Mouse (Mus musculus) hindbrain, embryonic 13.5 days (tissue): ENCODE measurements around the gene Pdgfc. TPM values are rescaled to one million over a fixed set of nuclear protein-coding genes. Genes with fewer than 3 reads are reported as not detected.

ENCODE experiments used
- ATAC-seq: fragments of 200-750 bp; cut with Nextera tagmentation; 2 replicates; pipeline ENCODE4 v1.8.0; 2017; ENCODE audit warnings: moderate TSS enrichment; ENCODE audit not compliant: low FRiP score
- H3K27ac ChIP-seq: fragments of 300-500 bp; sonication (generic); 2 replicates; pipeline ENCODE4 v1.5.1; 2015; ENCODE audit warnings: inconsistent platforms, mild to moderate bottlenecking, moderate library complexity
- H3K27me3 ChIP-seq: fragments of 300-500 bp; sonication (generic); 2 replicates; pipeline ENCODE4 v1.6.1; 2015; ENCODE audit warnings: mild to moderate bottlenecking, inconsistent platforms
- H3K36me3 ChIP-seq: fragments of 300-500 bp; sonication (generic); 2 replicates; pipeline ENCODE4 v1.6.1; 2015; ENCODE audit warnings: mild to moderate bottlenecking, inconsistent platforms
- H3K4me1 ChIP-seq: fragments of 300-500 bp; sonication (generic); replicated peaks from 2 replicates; pipeline ENCODE4 v1.6.1; 2015; ENCODE audit warnings: inconsistent platforms
- H3K4me2 ChIP-seq: fragments of 300-500 bp; sonication (generic); 2 replicates; pipeline ENCODE4 v1.6.1; 2015; ENCODE audit warnings: inconsistent platforms, mild to moderate bottlenecking, moderate library complexity
- H3K4me3 ChIP-seq: fragments of 300-500 bp; sonication (generic); 2 replicates; pipeline ENCODE4 v1.5.1; 2015; ENCODE audit warnings: mild to moderate bottlenecking, inconsistent platforms
- H3K9ac ChIP-seq: fragments of 300-500 bp; sonication (generic); 2 replicates; pipeline ENCODE4 v1.6.1; 2015; ENCODE audit warnings: mild to moderate bottlenecking, inconsistent platforms
- H3K9me3 ChIP-seq: fragments of 300-500 bp; sonication (generic); 2 replicates; pipeline ENCODE4 v1.6.1; 2016; ENCODE audit warnings: inconsistent platforms
- WGBS: fragments of 180-500 bp; shearing (Covaris S2); methylation state at CpG from one replicate; pipeline ENCODE4 v1.1.7; 2015; 5-methylcytosine and 5-hydroxymethylcytosine counted together
- polyA plus RNA-seq: library from polyadenylated mRNA; unstranded; fragments of >200 nt; fragmentation: Nextera tagmentation; extraction: Ambion mirVana; gene quantifications from 2 replicates; pipeline ENCODE4 v1.2.1, GENCODE M21; 2015

The Pdgfc gene
- polyA plus RNA-seq, 1 experiment from 2014 or later, result 6.8 TPM

DNA sequence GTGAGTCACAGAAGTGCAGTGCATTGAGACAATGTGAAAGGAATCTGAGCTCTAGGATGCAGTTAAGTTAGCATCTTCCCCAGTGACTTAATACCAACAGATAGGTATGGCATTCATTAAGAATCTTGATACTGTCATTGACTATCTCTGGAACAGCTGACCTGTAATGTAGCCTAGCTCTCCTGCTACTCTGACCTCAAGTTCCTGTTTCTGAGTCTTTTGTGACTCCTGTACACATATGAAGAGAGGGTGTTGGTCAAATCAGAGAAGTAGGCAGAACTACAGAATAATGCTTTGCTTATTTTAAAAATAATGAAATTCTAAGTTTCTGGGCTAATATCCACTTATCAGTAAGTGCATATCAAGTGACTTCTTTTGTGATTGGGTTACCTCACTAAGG, 17.9 kb downstream of the Pdgfc start:
- Histone ChIP-seq H3K27me3 (no peaks in the 10 kb centered on the region), H3K9me3 (no peaks in the 10 kb centered on the region), H3K4me1 (peaks cover 6% of the 10 kb centered on the region), H3K9ac (no peak overlapping the region), H3K4me2 (no peak overlapping the region), H3K36me3 (no peaks in the 10 kb centered on the region), H3K27ac (no peak overlapping the region), H3K4me3 (no peak overlapping the region)
- ATAC-seq, result no peak

DNA sequence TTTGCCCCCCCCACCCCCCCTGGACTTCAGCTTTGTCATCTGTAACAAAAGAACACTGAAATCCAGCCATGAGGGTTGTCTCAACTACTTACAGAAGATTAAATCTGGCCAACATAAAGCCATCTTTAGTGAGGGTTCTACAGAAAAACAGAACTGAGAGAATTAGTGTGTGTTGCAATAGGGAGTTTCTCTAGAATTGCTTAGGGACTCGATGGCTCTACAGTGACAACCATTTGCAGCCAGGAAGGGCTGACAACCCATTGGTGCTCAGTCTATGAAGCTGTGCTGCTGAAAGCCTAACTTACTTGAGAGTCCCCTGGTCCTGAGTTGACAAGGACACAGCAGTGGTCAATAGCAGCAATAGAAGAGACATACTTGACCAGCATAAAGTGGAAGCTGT, 21.5 kb downstream of the Pdgfc start:
- H3K9ac ChIP-seq, result no peak overlapping the region
- H3K36me3 ChIP-seq, result no peaks in the 10 kb centered on the region
- 90% methylated on average over 1 of the region's 1 CpGs for WGBS
- H3K4me2 ChIP-seq, result no peak overlapping the region
- no peaks in the 10 kb centered on the region for H3K9me3 ChIP-seq
- no peaks in the 10 kb centered on the region for H3K27me3 ChIP-seq
- no peak overlapping the region for H3K4me3 ChIP-seq
- peaks cover 6% of the 10 kb centered on the region for H3K4me1 ChIP-seq
- ATAC-seq, result no peak
- no peak overlapping the region for H3K27ac ChIP-seq

DNA sequence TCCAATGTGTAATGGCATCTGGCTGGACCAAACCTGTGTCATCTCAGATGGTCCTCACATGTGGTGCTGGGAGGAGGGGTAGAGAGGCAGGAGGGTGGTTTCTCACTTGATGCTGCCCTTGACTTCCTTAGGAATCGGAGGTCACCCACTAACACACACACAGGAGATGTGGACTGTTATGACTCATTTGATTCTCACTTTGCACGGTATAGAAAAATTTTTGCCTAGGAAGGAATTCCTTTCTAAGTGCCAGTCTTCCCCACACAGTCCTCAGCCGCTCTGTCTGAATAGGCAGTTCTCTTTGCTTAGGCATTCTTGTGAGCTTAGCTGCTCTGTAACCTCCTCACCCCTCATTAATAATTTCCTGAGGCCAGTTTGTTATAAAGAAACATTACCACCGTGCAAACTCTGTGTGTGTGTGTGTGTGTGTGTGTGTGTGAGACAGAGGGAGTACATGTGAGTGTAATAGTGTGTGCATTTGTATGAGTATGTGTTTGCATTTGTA, 22.4 kb downstream of the Pdgfc start:
- H3K4me3 ChIP-seq, result no peak overlapping the region
- H3K9ac ChIP-seq, result no peak overlapping the region
- H3K27me3 ChIP-seq, result no peaks in the 10 kb centered on the region
- peaks cover 6% of the 10 kb centered on the region for H3K4me1 ChIP-seq
- peak; percentile 21; the same call in 1 of the 2 replicates for ATAC-seq
- no peaks in the 10 kb centered on the region for H3K9me3 ChIP-seq
- no peaks in the 10 kb centered on the region for H3K36me3 ChIP-seq
- no peak overlapping the region for H3K4me2 ChIP-seq
- 38% methylated on average over 4 of the region's 4 CpGs for WGBS
- no peak overlapping the region for H3K27ac ChIP-seq

DNA sequence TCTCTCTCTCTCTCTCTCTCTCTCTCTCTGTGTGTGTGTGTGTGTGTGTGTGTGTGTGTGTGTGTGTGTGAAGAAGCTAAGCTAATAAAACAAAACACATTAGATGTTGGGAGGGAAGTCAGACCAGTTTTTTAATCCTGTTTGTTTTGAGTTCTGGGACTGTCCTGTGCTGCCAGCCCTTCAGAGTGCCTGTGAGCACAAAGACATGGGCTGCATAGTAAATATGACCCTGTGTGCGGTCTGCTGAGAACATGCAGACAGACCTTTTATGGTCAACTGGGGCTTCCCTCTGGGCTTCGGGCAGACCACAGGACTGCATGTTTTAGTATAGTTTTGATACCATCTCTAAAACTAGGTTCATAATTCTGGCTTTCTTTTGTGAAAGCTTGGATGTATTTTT, 32.3 kb downstream of the Pdgfc start:
- Histone ChIP-seq H3K4me3 (no peak overlapping the region), H3K9ac (no peak overlapping the region), H3K36me3 (no peaks in the 10 kb centered on the region), H3K9me3 (no peaks in the 10 kb centered on the region), H3K4me1 (no peaks in the 10 kb centered on the region), H3K4me2 (no peak overlapping the region), H3K27ac (no peak overlapping the region), H3K27me3 (no peaks in the 10 kb centered on the region)
- WGBS, result 39% methylated on average over 2 of the region's 2 CpGs
- ATAC-seq, result no peak

DNA sequence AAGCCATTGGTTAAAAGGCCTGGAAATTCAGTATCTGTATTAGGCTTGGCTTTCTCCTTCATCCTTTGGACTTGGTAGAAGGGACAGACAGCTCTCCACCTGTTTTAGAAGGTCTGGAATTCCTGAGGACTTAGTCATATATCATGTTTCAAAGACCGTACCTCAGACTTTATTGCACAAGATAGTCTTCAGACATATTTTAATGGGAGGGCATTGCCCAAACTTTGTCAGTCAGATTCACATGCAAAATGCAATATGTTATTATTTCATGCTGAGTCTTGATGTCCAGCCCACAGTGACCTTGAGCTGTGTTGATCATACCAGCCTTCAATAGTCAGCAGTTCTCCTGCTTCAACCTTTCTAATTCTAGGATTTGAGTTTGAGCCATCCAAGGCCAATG, 64.9 kb downstream of the Pdgfc start:
- H3K4me3 ChIP-seq, result no peak overlapping the region
- H3K27me3 ChIP-seq, result no peaks in the 10 kb centered on the region
- 93% methylated on average over 1 of the region's 1 CpGs for WGBS
- H3K9ac ChIP-seq, result no peak overlapping the region
- H3K36me3 ChIP-seq, result no peaks in the 10 kb centered on the region
- ATAC-seq, result no peak
- no peaks in the 10 kb centered on the region for H3K9me3 ChIP-seq
- H3K27ac ChIP-seq, result no peak overlapping the region
- H3K4me1 ChIP-seq, result peaks cover 14% of the 10 kb centered on the region
- no peak overlapping the region for H3K4me2 ChIP-seq

DNA sequence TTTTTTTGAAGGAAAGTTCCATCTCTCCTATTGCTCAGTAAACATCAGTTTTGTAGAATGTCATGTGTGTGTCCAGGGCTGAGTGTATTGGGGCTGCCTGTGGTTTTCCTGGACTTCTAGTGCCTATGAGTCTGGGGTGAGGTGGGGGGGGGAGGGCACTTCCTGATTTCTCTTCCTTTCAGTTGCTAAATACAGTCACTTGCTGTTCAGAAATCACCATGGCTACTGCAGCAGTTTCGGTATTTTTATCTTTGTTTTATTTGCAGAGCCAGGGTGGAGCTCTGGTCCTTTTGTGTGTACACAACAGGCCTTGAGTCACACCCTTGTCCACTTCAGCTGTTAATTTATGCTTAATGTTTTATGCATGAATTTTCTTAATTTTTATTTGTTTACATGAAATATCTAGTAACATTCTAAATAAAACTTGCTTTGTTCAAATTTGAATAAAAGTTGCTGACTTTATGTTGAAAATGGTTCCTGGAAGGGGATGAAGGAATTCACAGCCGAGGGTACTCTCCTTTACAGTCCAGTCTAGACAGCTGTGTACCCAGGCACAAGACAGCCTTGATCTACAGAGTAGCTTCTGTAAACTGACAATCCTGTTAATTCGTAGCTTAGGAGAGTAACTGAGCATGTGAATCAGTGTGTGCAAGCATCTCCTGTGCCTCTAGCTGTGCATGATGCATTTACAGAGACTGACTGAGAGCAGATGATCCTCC, 66.1 kb downstream of the Pdgfc start:
- Histone ChIP-seq H3K36me3 (no peaks in the 10 kb centered on the region), H3K27me3 (no peaks in the 10 kb centered on the region), H3K4me3 (no peak overlapping the region), H3K27ac (peak overlapping the region; percentile 40; the same call in 1 of the 2 replicates), H3K9me3 (no peaks in the 10 kb centered on the region), H3K9ac (no peak overlapping the region), H3K4me2 (no peak overlapping the region), H3K4me1 (peaks cover 21% of the 10 kb centered on the region)
- peak; percentile 82 for ATAC-seq
- WGBS, result 13% methylated on average over 3 of the region's 3 CpGs

DNA sequence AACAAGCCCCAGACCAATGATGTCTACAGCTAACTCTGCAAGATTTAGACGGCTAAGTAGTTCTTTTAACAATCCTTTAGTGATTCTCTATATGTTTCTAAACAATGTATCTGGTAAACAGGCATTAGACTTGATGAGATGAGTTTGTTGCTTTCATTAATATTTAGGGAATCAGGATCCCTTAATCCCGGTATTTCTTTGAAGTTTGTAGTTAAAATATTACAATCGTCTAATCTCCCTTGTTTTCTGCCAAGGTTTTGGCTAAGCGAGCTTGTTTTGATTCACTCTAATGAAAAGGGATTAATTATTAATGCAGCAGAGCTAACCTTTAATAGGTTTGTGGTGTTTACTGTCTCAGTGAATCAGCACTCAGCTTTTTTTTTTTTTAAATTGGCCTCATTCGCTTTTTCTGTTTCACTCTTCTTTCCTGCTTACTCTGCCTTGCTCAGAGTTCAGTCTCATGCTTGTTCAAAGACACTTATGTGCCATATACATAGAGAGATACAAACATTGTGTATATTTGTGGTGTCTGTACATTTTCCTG, 66.7 kb downstream of the Pdgfc start:
- Histone ChIP-seq H3K4me3 (no peak overlapping the region), H3K9me3 (no peaks in the 10 kb centered on the region), H3K9ac (no peak overlapping the region), H3K27ac (peak overlapping the region; percentile 40; the same call in 1 of the 2 replicates), H3K4me1 (peaks cover 21% of the 10 kb centered on the region), H3K27me3 (no peaks in the 10 kb centered on the region), H3K36me3 (no peaks in the 10 kb centered on the region), H3K4me2 (no peak overlapping the region)
- 59% methylated on average over 5 of the region's 5 CpGs for WGBS
- no peak for ATAC-seq

DNA sequence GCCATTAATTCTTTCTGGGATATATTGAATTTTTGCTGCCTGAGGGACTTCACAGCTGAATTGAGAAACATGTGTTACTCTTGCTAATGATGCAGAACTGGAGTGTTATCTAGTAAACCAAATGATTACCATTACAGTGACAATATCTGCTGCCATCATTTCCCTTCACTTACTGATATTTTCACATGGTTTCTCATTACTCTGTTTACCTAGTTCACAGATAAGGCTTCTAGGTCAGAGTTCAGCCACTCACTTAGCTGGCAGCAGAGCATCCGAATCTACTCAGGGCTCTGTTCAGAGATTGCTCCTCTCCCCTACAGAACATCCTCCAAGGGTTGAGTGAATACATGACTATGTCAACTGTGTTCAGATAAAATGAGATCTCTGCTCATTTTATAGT, 71.3 kb downstream of the Pdgfc start:
- WGBS, result 60% methylated on average over 1 of the region's 1 CpGs
- no peak overlapping the region for H3K9ac ChIP-seq

DNA sequence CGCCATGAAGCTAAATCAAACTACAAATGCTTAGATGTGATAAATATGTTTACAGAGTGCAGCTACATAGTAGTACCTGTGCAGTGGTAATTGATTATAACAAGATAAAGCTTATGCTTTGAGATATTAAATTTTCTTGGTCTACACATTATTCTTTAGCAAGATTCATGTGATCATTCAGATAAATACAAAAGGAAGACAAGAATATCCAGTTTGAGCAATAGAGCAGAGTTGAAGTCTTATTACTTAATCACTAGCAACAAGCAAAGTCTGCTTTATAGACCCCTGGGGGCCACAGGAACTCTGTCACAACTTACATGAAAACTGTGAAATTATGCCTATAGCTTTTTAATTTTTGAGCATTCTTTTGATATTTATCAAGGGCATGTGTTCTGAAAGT, 74.8 kb downstream of the Pdgfc start:
- ATAC-seq, result no peak
- Histone ChIP-seq H3K27ac (no peak overlapping the region), H3K9me3 (no peaks in the 10 kb centered on the region), H3K4me3 (no peak overlapping the region), H3K27me3 (no peaks in the 10 kb centered on the region), H3K36me3 (no peaks in the 10 kb centered on the region), H3K4me2 (no peak overlapping the region), H3K9ac (no peak overlapping the region), H3K4me1 (peaks cover 8% of the 10 kb centered on the region; the same call in 1 of the 2 replicates)
- 94% methylated on average over 1 of the region's 1 CpGs for WGBS

More for the DNA sequence above, 71.3 kb downstream of the Pdgfc start:
- Histone ChIP-seq H3K4me3 (no peak overlapping the region), H3K36me3 (no peaks in the 10 kb centered on the region), H3K4me2 (no peak overlapping the region), H3K4me1 (peaks cover 10% of the 10 kb centered on the region; the same call in 1 of the 2 replicates), H3K27me3 (no peaks in the 10 kb centered on the region), H3K9me3 (no peaks in the 10 kb centered on the region), H3K27ac (no peak overlapping the region)
- no peak for ATAC-seq

DNA sequence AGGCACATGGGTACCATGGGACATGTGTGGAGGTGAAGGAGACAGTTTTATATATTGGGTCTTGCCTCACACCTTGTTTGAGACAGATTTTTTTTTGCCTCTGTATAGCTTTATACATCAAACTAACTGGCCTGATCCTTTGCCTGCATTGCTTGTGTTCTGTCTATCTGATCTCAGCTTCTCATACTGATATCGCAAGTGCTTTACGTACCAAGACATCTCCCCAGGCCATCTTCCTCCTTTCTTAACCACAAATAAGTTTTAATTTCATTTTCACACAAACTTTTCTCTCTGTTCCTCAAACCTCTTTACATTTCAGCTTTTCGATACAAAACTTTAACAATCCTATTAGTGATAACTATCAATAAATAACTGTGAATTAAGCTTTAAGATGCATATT, 76.7 kb downstream of the Pdgfc start:
- no peak overlapping the region for H3K4me2 ChIP-seq
- H3K9me3 ChIP-seq, result no peaks in the 10 kb centered on the region
- WGBS, result 94% methylated on average over 3 of the region's 3 CpGs
- H3K4me3 ChIP-seq, result no peak overlapping the region
- H3K9ac ChIP-seq, result no peak overlapping the region
- no peaks in the 10 kb centered on the region for H3K36me3 ChIP-seq
- H3K27ac ChIP-seq, result no peak overlapping the region
- H3K27me3 ChIP-seq, result no peaks in the 10 kb centered on the region
- H3K4me1 ChIP-seq, result no peaks in the 10 kb centered on the region
- ATAC-seq, result no peak

DNA sequence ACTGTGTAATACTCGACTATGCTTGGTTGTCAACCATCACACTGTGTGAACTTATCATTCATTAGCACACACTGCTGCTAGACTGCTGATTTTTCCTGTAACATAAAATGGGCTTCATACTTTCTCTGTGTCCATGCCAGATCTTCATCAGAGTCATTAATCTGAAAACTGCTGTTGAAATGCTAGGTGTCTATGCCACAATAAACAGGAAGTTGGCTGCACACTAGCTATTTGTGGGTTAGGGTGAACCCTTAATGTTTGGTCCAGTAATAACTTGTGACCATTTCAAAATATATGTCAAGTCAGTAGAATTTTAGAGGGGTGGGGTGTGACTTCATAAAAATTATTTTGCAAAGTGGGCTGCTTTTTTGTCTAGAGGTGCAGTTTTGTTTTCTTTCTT, 84.4 kb downstream of the Pdgfc start:
- Histone ChIP-seq H3K9me3 (no peaks in the 10 kb centered on the region), H3K4me2 (no peak overlapping the region), H3K27ac (no peak overlapping the region), H3K4me3 (no peak overlapping the region), H3K4me1 (no peaks in the 10 kb centered on the region), H3K27me3 (no peaks in the 10 kb centered on the region), H3K9ac (no peak overlapping the region), H3K36me3 (no peaks in the 10 kb centered on the region)
- ATAC-seq, result no peak
- WGBS, result 91% methylated on average over 1 of the region's 1 CpGs

DNA sequence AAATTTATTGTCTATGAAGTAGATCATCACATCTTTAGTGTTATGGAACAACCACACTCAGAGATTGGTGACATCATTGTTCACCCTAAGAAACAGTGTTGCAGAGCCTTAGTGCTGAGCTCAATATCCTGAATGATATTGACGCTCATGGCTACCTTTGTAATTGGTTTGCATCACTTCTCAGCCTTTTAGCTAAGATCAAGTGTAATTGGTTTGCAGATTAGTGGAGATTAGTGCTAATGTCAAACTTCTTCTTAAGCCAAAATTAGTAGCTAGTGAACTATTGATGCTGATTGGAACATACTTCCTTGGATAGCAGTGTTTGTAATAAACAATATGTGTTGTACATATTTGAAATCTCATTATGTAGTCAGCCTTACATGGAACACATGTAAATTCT, 85.5 kb downstream of the Pdgfc start:
- Histone ChIP-seq H3K9me3 (no peaks in the 10 kb centered on the region), H3K27ac (no peak overlapping the region), H3K27me3 (no peaks in the 10 kb centered on the region), H3K4me1 (no peaks in the 10 kb centered on the region), H3K36me3 (no peaks in the 10 kb centered on the region), H3K4me3 (no peak overlapping the region), H3K9ac (no peak overlapping the region), H3K4me2 (no peak overlapping the region)
- WGBS, result 85% methylated on average over 1 of the region's 1 CpGs
- no peak for ATAC-seq

DNA sequence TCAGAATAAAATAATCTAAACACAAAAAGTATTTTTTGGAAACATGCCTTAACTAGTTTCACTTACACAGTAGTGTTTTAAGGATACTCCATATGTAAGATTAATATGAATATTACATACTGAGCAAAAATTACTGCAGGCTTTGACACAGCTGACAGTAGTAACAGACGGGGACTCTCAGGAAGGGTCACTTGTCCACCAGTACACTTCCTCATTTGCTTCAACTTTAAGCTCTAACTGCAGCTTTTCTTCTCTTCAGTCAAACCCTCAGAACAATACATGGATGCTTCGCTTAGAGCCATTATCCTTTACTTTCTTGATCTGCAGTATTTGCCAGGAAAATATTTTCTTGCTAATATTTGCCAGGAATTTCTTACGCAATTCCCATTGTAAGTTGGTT, 87.2 kb downstream of the Pdgfc start:
- no peak for ATAC-seq
- Histone ChIP-seq H3K9me3 (no peaks in the 10 kb centered on the region), H3K36me3 (no peaks in the 10 kb centered on the region), H3K27ac (no peak overlapping the region), H3K4me3 (no peak overlapping the region), H3K27me3 (no peaks in the 10 kb centered on the region), H3K4me2 (no peak overlapping the region), H3K4me1 (no peaks in the 10 kb centered on the region), H3K9ac (no peak overlapping the region)
- 89% methylated on average over 3 of the region's 3 CpGs for WGBS
